Mouse (Mus musculus) MEL-GATA-1-ER (cell line): ENCODE measurements around the gene Gm7970.
"Not testable (repeated sequence)": the region's sequence is repeated elsewhere in the genome, so short reads cannot be mapped to it uniquely, and the experiment has no call there.

Experiments
- DNase-seq: peaks from one replicate; pipeline ENCODE4 v3.0.0-alpha.2; 2012; ENCODE audit warnings: low read depth; ENCODE audit errors: extremely low read depth

Gene Gm7970

DNA sequence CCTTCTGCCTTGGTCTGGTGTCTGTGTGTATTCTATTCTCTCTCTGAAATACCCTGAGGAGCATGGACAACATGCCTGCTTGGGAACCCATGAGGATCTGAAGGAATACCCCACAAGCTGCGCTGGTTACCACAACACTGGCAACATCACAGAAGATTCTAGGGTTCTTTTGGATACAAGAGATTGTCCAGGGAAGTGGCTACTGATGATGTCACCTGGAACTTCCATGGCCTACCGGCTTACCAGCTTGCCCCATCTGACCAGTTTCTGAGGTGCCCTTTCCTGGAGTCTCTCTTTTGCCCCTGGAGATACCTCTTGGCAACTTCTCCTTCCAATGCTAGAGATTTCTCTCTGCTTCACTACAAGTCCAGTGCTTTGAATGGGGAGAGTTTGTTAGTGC lies at the start of gene Gm7970:
TSS of gene Gm7970 (minus strand) at position 101 of the 400 bp plus-strand sequence.
- DNase-seq, result not testable (repeated sequence)

- DNase-seq, result not testable (repeated sequence)
These were observed 45.6 kb upstream of the Gm7970 start for GRCm38 (mm10) chr14:41600935-41601334.

GRCm38 (mm10) chr14:41586346-41586745 lies 31.0 kb upstream of the Gm7970 start:
- DNase-seq, result not testable (repeated sequence)

GRCm38 (mm10) chr14:41572911-41573310 lies 17.5 kb upstream of the Gm7970 start, which contains the start of gene 1700049E17Rik2:
Gene 1700049E17Rik2 (plus strand): TSS chr14:41573211.
- not testable (repeated sequence) for DNase-seq

- not testable (repeated sequence) for DNase-seq
These were observed 30.7 kb downstream of the Gm7970 start for GRCm38 (mm10) chr14:41524695-41525094.

DNA sequence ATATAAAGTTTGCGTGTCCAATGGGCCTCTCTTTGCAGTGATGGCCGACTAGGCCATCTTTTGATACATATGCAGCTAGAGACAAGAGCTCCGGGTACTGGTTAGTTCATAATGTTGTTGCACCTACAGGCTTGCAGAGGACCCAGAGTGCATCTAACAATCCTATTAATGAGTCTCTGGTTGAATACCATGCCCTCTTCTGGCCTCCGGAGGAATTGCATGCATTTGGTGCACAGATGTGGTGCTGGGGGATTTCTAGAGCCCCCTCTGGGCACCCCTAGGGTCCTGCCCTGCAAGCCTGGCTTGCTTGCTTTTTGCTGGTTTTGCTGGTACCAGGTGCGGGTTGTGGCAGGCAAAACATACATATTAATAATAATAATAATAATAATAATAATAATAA lies 34.7 kb downstream of the Gm7970 start:
- DNase-seq, result not testable (repeated sequence)
